Mouse (Mus musculus) CD4-positive helper T cell, adult 2 months (primary cell): Measurements from ENCODE around the gene Megf11.

Source experiments
- DNase-seq: peaks from one replicate; pipeline ENCODE4 v3.0.0-alpha.2; 2012; ENCODE audit warnings: low read depth, missing footprints, low spot score

Gene Megf11

GRCm38 (mm10) chr9:64645462-64645861 lies 260.0 kb downstream of the Megf11 start:
- no peak for DNase-seq

- no peak for DNase-seq
These were observed 264.0 kb downstream of the Megf11 start for GRCm38 (mm10) chr9:64649393-64649792.

DNA sequence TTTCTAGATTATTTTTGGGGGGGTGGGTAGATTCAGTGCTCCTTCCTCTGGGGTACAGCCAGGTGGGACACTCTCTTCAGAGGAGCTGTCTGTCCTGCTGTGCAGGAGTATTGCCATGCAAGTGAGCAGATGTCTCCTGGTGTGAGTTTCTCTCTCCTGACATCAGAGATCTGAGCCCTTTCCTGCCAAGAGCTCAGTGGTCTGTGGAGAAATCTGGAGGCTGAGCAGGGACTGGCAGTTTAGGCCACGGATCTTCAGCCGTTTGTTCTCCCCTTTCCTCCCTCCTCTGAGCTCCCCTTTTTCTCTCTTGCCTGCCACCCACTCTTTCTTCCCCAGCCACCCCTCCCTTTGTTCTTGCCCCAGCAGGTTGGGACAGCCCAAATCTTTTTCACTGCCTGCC lies 264.5 kb downstream of the Megf11 start:
- no peak for DNase-seq

DNA sequence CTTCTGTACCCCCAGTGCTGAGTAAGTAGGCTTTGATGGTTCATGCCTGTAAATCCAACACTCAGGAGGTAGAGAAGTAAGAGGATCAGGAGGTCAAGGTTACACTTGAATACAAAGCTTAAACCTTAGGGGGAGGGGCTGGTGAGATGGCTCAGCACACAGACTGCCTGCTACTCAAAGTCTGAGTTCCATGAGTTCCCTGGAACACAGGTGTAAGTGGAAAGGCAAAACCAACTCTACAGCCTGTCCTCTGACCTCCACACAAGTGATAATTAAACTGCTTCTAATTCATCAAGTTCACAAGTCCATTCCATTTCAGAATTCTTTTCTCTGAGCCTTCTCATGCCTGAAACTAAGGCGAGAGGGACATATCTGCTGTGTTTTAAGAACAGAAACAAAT lies 265.8 kb downstream of the Megf11 start:
- no peak for DNase-seq

DNA sequence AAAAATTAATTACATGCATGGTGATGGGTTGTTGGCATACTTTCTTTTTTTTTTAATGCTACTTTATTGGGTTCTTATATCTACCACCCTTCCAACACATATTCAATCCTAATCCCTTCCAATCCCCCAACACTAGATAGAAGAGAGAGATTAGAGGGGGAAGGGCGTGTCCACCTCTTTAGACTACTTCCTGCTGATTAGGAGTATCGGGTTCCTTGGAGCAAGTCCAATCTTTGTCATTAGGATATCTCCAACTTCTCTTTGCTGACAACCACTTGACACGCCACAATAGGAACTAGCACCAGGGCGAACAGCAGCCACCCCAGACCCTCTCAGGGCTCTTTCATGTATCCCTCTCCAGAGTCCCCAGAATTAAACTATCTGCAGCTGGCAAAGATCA lies 266.3 kb downstream of the Megf11 start:
- DNase-seq = no peak

GRCm38 (mm10) chr9:64652138-64652537 lies 266.7 kb downstream of the Megf11 start:
- no peak for DNase-seq

DNA sequence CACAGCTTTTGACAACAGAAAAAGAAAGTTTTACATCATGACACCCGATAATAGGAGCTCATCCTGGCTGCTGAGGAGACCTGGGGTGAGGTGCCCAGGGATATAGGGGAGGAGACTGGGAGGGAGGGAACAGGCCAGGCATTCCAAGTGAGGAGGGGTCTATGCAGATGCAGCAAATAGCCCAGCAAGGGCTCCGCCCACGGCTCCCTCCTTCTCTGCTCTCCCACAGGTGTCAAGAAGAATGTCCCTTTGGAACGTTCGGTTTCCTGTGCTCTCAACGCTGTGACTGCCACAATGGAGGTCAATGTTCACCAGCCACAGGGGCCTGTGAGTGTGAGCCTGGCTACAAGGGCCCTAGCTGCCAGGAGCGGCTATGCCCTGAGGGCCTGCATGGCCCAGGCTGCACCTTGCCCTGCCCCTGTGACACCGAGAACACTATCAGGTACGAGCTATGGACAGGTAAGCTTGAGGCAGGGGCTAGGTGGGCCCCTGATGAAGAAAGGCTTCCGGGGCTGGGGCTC lies 267.5 kb downstream of the Megf11 start:
- DNase-seq = no peak

GRCm38 (mm10) chr9:64654723-64655122 lies 269.3 kb downstream of the Megf11 start:
- DNase-seq = no peak

DNA sequence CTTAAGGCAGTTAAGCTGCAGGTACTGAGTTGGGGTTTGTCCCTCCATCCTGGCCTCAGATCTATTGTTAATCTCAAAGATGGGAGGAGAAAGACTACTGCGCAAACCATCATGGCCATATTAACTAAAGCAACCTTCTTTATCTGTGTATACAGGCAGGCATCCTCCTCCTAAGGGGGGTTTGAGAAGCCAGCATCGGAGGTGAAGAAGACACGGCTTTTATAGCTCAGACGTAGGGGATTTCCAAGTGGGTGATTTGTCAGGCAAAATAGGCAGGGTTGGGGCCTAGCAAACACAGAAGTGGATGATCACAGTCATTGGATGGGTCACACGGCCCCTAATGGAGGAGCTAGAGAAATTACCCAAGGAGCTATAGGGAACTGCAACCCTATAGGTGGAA lies 271.2 kb downstream of the Megf11 start:
- DNase-seq = no peak

DNA sequence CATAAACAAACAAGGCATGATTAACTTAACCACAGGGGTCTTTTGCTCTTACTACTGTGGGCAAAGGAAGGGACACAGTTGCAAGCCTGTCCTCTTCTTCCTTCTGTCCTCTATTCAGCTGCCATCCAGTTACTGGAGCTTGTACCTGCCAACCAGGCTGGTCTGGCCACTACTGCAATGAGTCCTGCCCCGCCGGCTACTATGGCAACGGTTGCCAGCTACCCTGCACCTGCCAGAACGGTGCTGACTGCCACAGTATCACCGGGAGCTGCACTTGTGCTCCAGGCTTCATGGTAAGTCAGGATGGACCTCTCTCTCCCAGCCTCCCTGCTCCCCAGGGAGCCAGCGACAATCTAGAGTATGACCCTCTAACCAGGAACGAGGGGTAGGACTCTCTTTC lies 274.8 kb downstream of the Megf11 start:
- DNase-seq = no peak

DNA sequence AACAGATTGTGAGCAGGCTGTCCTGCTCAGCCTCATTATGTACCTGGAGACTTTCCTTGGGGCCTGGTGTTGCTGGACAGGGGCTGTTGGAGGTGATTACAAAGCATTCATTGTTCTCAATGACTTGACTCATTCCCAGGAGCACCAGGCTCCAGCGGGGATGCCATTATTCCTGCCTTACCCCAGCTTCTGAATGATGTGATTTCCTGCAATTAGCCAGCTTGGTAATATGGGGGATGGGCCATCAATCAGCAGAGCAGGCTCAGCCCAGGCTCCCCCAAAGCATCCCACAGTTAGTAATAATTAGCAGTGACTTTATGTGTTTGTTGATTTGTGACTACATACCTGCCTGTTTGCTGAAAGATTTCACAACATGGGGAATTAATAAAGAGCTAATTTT lies 279.2 kb downstream of the Megf11 start:
- no peak for DNase-seq

DNA sequence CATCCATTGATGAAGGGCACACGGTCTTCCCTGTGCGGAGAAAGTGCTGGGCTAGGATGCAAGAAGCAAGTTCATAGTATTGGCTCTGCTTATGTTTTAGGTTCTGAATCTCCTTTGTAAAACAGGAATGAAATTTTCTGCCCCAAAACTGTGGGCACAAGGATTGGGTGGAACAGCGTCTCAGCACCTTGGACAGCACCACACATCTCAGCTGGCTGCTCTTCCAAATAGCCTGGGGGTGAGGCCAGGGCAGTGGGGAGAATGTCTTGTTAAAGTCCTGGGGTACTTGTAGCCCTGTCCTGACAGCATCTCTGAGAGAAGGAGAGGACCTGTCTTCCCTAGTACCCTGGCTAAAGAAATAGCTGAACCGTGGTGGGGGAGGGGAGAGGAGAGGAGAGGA lies 281.1 kb downstream of the Megf11 start:
- peak; percentile 6 for DNase-seq

GRCm38 (mm10) chr9:64667513-64667912 lies 282.1 kb downstream of the Megf11 start:
- peak; percentile 17 for DNase-seq

DNA sequence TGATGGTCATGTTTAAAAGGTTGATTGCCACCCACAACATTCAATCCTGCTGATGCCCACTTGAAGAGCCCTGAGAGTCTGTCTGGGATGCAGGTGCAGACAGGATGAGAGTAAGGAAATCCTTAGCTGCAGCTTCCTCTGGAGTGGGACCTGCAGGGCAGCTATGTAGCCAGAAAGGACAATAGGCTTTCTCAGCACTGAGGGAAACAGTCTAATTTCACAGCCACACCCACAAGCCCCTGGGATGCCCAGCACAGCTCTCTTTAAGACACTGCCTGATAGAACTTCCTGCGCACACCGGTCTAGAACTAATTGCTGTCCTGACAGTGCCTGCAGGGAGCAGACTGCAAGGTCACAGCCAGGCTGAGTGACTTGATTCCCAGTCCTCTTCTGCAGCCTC lies 282.6 kb downstream of the Megf11 start:
- DNase-seq = no peak

DNA sequence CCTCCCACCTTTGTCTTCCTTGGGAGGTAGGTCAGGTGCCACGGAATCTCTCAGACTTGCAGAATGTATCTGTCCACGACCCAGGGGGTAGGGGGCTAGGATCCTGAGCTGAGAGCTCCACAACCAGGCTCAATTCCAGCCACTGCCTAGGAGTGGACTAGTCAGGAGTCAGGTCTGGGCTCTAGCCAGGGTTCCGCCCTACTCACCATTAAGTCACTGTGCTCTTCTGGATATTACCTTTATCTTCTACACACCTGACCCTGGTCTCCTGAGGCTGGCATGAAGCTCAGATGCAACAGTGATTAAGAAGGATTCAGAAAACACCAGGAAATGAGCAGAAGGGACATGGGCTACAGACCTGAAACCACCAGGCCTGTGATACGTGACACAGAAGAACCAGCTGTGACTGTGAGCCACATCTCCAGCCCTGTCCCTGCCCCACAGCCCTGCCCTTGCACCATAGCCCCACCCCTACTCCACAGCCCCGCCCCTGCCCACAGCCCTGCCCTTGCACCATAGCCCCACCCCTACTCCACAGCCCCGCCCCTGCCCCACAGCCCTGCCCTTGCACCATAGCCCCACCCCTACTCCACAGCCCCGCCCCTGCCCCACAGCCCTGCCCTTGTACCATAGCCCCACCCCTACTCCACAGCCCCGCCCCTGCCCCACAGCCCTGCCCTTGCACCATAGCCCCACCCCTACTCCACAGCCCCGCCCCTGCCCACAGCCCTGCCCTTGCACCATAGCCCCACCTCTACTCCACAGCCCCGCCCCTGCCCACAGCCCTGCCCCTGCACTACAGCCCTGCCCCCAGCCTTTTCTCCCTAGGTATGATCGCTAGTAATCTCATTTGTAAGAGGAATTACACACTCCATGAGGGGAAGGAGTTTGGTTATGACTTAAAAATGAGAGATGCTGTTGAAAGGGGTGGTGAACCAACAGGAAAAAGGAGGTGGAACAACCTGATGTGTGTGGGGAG lies 286.2 kb downstream of the Megf11 start:
- peak; percentile 39 for DNase-seq

DNA sequence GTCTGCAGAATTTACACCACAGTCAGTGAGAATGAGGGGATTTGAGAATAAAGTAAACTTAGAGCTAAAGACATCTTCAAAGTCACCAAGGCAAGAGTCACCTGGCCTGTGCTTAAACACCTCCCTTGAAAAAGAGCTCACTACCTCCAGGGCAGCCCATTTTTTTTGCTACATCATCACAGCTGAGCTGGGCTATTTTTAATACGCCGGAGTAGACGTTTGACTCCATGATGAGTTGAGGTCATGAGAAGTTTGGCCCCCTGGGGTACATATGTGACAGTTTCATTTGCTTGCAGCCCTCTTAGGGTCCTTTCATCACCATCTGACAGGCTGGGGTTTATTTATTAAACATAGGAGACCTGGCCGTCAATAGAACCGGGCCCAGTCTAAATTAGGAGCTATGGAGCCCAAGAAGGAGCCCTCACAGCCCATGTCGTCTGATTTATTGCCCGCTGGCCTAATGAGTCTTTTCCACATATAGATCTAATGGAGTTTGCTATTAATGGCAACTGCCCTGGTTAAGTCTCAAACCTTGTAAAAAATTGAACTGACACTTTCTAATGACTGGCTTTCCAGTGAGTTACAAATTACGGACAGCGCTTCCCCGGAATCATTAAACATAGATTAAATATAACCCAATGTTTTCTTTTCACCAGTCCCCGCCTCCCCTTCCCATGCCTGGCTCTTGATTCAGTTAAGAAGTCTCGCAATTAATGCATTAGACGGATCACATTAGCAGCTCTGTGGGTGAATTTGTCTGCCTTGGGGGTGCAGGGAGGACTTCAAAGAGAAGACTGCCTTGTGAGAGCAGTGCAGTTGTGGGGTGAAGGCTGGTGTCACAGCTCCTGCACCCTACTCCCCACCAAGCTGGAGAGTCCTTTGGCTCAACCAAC lies 301.9 kb downstream of the Megf11 start:
- DNase-seq = no peak

- DNase-seq = no peak
These were observed 302.6 kb downstream of the Megf11 start for GRCm38 (mm10) chr9:64688015-64688394.

- no peak for DNase-seq
These were observed 305.3 kb downstream of the Megf11 start for GRCm38 (mm10) chr9:64690771-64691170.

DNA sequence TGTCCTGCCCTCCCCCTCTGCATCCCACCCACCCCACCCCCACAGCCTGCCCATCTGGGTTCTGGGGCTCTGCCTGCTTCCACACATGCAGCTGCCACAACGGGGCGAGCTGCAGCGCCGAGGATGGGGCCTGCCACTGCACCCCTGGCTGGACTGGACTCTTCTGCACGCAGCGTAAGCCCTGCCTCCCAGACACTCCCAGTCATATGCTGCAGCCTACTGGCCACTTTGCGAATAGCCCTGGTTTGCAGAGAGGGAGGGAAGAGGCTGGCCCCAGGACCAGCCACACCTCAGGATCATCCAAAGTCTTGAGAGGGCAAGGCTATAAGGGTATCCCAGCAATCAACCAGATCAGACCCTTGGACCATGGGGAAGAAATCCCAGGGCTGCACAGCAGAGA lies 305.8 kb downstream of the Megf11 start:
- no peak for DNase-seq

- DNase-seq = no peak
These were observed 307.7 kb downstream of the Megf11 start for GRCm38 (mm10) chr9:64693094-64693493.

DNA sequence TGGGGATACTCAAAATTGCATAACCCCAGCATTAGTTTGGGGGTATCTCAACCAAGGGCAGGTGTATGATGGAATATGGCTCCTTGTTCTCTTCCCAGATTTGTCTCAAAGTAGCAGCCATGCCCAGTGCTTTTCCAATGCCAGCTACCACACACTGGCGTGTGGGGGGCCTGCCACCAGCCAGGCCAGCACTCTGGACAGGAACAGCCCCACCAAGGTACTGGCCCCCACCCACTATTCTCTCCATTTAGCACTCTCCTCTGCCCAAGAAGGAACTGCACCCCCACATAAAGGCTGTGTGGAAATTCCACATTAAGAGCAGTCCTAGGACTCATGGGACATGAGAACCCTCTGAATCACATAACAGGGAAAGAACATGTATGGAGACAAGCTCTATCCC lies 309.8 kb downstream of the Megf11 start:
- DNase-seq = no peak

DNA sequence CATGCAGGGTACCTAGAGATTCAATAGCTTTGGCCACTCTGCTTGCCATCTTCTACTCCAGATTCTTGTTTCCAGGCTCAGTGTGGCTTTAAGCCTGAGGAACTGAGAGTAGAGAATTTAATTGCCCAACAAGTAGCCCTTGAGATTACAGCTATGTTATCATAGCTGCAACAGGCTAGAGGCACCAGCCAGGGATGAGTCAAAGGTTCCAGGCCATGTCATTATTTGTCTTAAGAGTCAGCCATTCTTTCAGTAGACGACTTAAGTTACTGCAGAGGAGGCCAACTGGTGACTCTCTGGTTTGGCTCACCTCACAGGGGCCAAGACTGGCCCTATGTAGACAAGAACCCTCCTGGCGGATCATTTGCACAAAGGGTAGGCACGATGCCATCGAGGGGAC lies 311.0 kb downstream of the Megf11 start:
- no peak for DNase-seq
